Mouse (Mus musculus): Measurements from ENCODE around the gene Zfp85.

DNA sequence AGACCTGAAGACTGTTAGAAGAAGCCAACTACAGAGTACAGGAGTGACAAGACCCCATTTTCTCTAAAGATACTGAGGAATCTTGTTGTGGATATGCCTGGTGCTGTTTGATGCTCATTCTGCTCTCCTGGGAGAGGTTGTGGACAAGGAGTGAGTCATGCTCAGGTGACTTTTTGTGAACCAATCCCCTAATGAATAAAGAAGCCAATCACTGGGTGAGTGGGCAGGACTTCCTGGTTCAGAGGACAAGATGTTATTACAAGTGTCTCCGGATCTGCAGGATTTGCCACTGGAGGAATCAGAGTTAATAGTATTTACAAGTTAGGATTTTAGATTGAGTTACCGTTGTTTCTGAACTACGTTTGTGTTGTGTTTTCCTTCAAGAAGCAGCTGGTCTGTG lies 12.1 kb downstream of the Zfp85 start:
- TF ChIP-seq FLI1 (IDR thresholded peaks at IDR 0.05; ENCODE audit: low read length) (no peak), GATA1 (IDR thresholded peaks at IDR 0.05; ENCODE audit: borderline replicate concordance, low read length) (no peak)

Measured in megakaryocyte, embryonic 14.5 days (primary cell).